Mouse (Mus musculus): ENCODE measurements around the gene Cnpy2.
"Not testable (repeated sequence)": the region's sequence is repeated elsewhere in the genome, so short reads cannot be mapped to it uniquely, and the experiment has no call there.

The Cnpy2 gene

DNA sequence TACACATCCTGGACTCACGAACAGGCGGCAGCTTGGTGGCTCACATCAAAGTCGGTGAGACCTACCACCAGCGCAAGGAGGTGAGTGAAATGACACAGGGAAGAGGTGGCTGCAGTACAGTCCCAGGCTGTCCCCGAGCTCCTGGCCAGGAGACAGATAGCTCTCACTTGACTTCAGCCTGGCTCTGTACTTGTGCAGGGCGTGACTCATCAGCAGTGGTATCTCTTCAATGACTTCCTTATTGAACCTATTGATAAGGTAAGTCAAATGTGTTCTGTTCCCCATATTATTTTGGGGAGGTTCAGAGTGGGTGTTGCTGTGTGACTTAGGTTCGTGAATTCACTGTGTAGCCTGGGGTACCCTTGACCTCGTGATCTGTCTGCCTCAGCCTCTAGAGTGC is 6.7 kb upstream of the Cnpy2 start:
- no peak for DNase-seq (ENCODE audit: low read depth)

GRCm38 (mm10) chr10:128321641-128322040 is 618 bp upstream of the Cnpy2 start:
- no peak for DNase-seq (ENCODE audit: low read depth)

GRCm38 (mm10) chr10:128323516-128323915 is 1.3 kb downstream of the Cnpy2 start:
- DNase-seq (ENCODE audit: low read depth) = no peak

DNA sequence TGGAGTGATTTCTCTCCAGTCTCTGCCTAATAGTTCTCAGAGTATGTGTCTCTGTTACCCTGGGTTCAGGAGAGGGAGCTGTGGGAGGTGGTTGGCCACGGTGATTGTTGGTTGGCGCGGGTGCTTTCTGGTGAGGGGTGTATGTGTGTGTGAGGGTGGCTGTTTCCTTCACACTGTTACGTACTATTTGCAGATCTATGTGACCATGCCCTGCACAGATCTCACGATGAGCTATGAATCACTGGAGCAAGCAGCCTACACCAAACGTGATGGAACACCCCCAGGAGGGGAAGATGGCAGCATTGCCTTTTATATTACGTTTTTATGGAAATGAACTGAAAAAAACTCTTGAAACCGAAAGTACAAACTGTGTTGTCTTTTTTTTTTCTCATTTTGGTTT is 4.6 kb downstream of the Cnpy2 start:
- no peak for DNase-seq (ENCODE audit: low read depth)

GRCm38 (mm10) chr10:128327610-128328009 is 5.4 kb downstream of the Cnpy2 start:
- no peak for DNase-seq (ENCODE audit: low read depth)

DNA sequence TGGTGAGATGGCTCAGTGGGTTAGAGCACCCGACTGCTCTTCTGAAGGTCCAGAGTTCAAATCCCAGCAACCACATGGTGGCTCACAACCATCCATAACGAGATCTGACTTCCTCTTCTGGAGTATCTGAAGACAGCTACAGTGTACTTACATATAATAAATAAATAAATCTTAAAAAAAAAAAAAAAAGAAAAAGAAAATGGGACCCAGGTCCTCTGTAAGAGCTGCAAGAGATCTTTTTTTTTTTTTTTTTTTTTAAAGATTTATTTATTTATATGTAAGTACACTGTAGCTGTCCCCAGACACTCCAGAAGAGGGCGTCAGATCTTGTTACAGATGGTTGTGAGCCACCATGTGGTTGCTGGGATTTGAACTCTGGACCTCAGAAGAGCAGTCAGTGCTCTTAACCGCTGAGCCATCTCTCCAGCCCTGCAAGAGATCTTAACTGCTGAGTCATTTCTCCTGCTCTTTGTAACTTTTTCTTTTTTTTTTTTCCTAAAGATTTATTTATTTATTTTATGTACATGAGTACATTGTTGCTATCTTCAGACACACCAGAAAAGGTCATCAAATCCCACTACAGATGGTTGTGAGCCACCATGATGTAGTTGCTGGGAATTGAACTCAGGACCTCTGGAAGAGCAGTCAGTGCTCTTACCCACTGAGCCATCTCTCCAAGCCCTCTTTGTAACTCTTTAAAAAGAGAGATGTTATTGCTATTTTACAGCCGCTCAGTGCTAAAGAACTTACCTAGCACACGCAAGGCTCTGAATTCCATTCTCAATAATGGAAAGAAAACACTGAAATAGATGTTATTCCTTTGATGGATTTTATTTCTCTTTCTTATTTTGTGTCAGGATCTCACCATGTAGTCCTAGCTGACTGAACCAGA is 10.3 kb downstream of the Cnpy2 start:
- not testable (repeated sequence) for DNase-seq (ENCODE audit: low read depth)

DNA sequence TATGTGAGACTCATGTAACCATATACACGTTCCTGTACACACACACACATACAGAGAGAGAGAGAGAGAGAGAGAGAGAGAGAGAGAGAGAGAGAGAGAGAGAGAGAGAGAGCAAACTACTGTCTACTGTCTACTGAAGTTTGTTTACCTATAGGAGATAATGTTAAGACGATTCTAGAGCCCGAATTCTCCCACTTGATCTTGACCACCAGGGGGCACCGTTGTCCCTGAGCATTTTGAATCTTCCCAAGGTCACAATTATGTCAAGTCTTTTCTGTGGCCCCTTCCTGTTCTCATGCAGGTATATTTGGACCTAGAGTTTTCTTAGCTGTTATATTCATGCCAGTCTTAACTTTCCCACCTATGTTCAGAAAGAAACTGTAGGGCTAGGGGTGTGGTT is 13.3 kb downstream of the Cnpy2 start:
- DNase-seq (ENCODE audit: low read depth) = peak; percentile 85

- no peak for DNase-seq (ENCODE audit: low read depth)
Measured at GRCm38 (mm10) chr10:128336195-128336594, 13.9 kb downstream of the Cnpy2 start.

DNA sequence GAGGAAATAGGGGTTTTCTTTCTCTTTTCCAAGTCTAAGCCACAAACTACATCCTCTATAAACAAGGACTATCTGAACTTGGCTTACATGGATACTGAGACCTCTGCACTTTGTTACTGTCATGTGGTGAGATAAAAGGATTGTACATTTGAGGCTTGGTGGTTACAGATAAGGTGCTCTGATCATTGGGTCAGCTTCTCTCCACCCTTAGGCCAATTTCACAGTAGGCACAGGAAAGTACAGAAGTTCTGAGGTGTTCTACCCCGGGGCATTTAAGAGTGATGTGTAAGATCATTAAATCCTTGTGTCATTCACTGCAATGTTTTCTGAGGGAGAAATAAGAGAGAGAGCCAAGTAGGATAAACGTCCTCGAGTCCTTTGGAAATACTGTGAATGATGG is 14.3 kb downstream of the Cnpy2 start:
- no peak for DNase-seq (ENCODE audit: low read depth)

GRCm38 (mm10) chr10:128337306-128338181 is 15.3 kb downstream of the Cnpy2 start, which contains the start of gene Cs:
Gene Cs, plus strand, starts transcription at chr10:128337734.
- DNase-seq (ENCODE audit: low read depth) = peak; percentile 95

DNA sequence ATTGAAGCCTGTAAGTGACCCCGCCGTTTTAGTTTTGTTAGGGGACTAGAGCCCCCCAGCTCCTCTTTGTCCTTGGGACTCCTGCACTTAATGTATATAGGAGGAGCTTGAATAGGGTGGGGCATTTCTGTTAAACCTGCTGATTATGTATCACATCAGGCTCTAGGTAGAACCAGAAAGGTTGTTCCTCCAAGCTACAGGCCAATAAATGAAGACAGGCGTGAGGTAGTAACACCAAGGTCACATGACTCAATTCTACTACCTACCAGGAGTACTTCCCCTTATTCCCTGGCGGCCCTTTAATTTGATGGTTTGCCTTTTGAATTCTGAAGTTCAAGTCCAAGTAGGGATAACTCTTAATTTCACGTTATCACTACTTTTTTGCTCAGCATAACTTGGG is 16.2 kb downstream of the Cnpy2 start:
- DNase-seq (ENCODE audit: low read depth) = no peak

- DNase-seq (ENCODE audit: low read depth) = no peak
Measured at GRCm38 (mm10) chr10:128338948-128339347, 16.7 kb downstream of the Cnpy2 start.

DNA sequence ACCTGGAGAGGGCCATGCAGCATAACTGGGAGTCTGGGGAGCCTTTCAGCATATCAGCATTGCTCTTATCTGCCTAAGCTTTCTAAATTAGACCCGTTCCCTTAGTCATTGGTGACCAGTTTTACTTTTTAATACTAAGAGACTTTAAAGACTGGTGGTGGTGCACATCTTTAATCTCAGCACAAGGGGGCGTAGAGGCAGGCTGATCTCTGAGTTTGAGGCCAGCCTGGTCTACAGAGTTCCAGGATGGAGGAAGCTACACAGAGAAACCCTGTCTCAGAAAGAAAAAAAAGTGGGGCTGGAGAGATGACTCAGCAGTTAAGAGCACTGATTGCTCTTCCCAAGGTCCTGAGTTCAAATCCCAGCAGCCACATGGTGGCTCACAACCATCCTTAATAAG is 18.0 kb downstream of the Cnpy2 start:
- DNase-seq (ENCODE audit: low read depth) = no peak

DNA sequence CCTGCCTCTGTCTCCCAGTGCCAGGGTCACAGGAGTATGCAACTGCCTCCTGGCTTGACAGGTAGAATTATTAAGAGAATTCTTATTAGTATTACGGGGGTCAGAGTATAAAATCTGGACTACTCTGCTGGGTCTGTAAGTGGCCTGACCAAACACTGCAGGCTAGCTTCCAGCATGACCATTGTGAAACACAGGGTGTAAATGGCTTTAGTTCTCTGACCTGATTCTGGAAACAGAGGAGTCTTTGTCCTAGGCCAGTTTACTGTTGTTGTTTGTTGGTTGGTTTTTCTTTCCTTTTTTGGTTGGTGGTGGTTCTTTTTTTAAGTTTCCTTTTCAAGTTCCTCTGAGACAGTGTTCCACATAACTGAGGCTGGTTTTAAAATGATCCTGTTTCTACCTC is 21.2 kb downstream of the Cnpy2 start:
- DNase-seq (ENCODE audit: low read depth) = no peak

GRCm38 (mm10) chr10:128344568-128345275 is 22.5 kb downstream of the Cnpy2 start:
- peak; percentile 87 for DNase-seq (ENCODE audit: low read depth)

DNA sequence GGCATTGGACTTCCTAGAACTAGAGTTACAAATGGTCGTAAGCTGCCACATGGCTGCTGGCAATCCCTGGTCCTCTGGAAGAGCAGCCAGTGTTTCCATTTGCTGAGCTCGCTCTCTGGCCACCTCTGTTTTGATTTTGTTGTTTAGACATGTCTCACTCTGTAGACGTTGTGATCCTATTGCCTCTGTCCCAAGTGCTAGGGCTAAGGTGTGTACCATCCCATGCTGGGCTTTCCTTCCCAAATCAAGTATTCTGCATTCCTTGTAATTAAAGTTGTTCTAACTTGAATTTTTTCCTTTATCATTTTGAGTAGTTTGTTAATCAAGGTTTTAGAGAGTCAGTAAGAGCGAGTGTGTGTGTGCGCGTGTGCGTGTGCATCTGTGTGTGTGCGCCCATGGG is 25.3 kb downstream of the Cnpy2 start:
- DNase-seq (ENCODE audit: low read depth) = no peak

- DNase-seq (ENCODE audit: low read depth) = no peak
Measured at GRCm38 (mm10) chr10:128358796-128359195, 36.5 kb downstream of the Cnpy2 start.

DNA sequence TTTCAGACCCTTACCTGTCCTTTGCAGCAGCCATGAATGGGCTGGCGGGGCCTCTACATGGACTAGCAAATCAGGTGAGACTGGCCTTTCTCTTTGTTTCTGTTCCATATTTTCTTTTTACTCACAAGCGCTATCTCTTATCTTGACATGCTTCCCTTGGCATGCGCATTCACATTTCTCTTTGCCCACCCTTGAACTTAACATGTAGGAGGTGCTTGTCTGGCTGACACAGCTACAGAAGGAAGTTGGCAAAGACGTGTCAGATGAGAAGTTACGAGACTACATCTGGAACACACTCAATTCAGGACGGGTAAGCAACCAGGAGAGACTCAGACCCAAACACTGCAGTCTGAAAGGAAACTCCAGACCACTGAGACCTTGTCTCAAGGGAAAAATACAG is 37.0 kb downstream of the Cnpy2 start:
- DNase-seq (ENCODE audit: low read depth) = no peak

DNA sequence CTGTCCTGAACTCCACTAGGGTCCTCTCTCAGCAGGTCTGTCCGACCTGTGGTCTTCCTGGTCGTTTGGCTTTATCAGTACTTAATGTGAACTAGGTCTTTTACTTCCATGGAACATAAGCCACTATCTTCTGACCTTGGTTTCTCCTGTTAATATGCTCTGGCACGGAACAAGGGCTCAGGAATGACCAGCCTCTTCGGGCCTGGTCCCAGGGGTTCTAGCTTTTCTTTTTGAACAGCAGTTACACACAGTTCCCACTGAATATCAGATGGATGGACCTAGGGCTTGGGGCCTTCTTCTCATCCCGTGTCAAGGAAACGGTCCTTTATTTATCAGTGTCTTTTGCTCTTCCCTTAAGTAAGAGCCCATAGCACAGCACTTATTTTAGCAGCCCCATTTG is 39.6 kb downstream of the Cnpy2 start:
- no peak for DNase-seq (ENCODE audit: low read depth)

- no peak for DNase-seq (ENCODE audit: low read depth)
Measured at GRCm38 (mm10) chr10:128362568-128362967, 40.3 kb downstream of the Cnpy2 start.

DNA sequence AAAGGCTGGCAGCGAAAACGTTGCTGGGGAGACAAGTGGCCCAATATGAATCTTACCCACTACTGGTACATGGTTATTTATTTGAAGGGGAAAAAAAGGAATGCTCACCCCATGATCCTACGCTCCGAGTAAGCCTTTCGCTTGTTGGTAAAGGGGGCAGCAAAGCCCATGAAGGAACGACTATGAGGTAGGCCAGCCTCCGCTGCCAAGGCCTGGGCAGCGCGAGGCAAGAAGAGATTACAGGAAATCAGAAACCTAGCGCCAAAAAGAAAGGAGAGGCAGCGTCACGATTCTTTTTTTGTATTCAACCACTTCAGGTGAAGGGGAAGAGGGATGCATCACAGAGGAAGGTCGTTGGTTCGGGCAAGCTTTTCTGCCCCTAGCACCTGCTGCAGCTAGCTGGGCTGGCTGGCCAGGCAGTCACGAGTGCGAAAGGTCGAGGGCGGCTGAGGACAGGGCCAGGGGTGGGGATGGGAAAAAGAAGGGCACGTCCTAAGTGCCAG is 45.7 kb downstream of the Cnpy2 start:
- DNase-seq (ENCODE audit: low read depth) = no peak

Measured in c-Kit-positive CD71-negative TER-119-negative erythroid progenitor cells, embryonic 14.5 days (primary cell).